Mouse (Mus musculus) testis, postnatal 14 days (tissue): Measurements from ENCODE around the gene Tmem206.

ENCODE experiments used
- DNase-seq: peaks from one replicate; pipeline ENCODE4 v3.0.0; 2021; ENCODE audit warnings: low spot score

The Tmem206 gene

GRCm38 (mm10) chr1:191353836-191354235 lies 28.1 kb downstream of the Tmem206 start:
- DNase-seq, result no peak

- no peak for DNase-seq
Measured at GRCm38 (mm10) chr1:191356936-191357335, 31.2 kb downstream of the Tmem206 start.

GRCm38 (mm10) chr1:191359478-191359877 lies 33.8 kb downstream of the Tmem206 start:
- DNase-seq, result no peak

GRCm38 (mm10) chr1:191362412-191362811 lies 36.7 kb downstream of the Tmem206 start:
- DNase-seq, result no peak

- DNase-seq, result no peak
Measured at GRCm38 (mm10) chr1:191364477-191364876, 38.8 kb downstream of the Tmem206 start.

GRCm38 (mm10) chr1:191368193-191368592 lies 42.5 kb downstream of the Tmem206 start:
- DNase-seq, result no peak

GRCm38 (mm10) chr1:191369140-191369539 lies 43.4 kb downstream of the Tmem206 start:
- DNase-seq, result no peak

- no peak for DNase-seq
Measured at GRCm38 (mm10) chr1:191374993-191375643, 49.4 kb downstream of the Tmem206 start.

GRCm38 (mm10) chr1:191375644-191375998 lies 49.9 kb downstream of the Tmem206 start:
- DNase-seq, result no peak

GRCm38 (mm10) chr1:191378080-191378479 lies 52.4 kb downstream of the Tmem206 start:
- no peak for DNase-seq

GRCm38 (mm10) chr1:191380843-191381242 lies 55.1 kb downstream of the Tmem206 start:
- no peak for DNase-seq

GRCm38 (mm10) chr1:191381955-191382736 lies 56.4 kb downstream of the Tmem206 start:
- DNase-seq, result no peak

- DNase-seq, result no peak
Measured at GRCm38 (mm10) chr1:191384786-191385430, 59.2 kb downstream of the Tmem206 start.

- no peak for DNase-seq
Measured at GRCm38 (mm10) chr1:191391311-191391710, 65.6 kb downstream of the Tmem206 start.

- no peak for DNase-seq
Measured at GRCm38 (mm10) chr1:191393536-191393935, 67.8 kb downstream of the Tmem206 start.

- no peak for DNase-seq
Measured at GRCm38 (mm10) chr1:191394126-191394525, 68.4 kb downstream of the Tmem206 start.

GRCm38 (mm10) chr1:191395200-191395599 lies 69.5 kb downstream of the Tmem206 start:
- no peak for DNase-seq

- peak; percentile 59 for DNase-seq
Measured at GRCm38 (mm10) chr1:191395871-191396433, 70.2 kb downstream of the Tmem206 start.

- DNase-seq, result no peak
Measured at GRCm38 (mm10) chr1:191396446-191396845, 70.7 kb downstream of the Tmem206 start.

GRCm38 (mm10) chr1:191396897-191397849 lies 71.5 kb downstream of the Tmem206 start:
- peak; percentile 100 for DNase-seq
